Mouse (Mus musculus): ENCODE data around the gene Psmd9. TPM values are rescaled to one million over a fixed set of nuclear protein-coding genes. Genes with fewer than 3 reads are reported as not detected.
A peak's percentile ranks its signal among the peaks of the same experiment; 100 is the strongest.

Gene Psmd9
- polyA plus RNA-seq, 1 experiment from 2014 or later = 66.7 TPM

GRCm38 (mm10) chr5:123228524-123228922 is 59.3 kb downstream of the Psmd9 start:
- peak overlapping the region; percentile 87 for H3K4me3 ChIP-seq (ENCODE audit: low read depth, low read length)
- WGBS (ENCODE audit: insufficient replicate concordance) = 10% methylated on average over 15 of the region's 15 CpGs
- no peaks in the 10 kb centered on the region for H3K36me3 ChIP-seq (ENCODE audit: control insufficient read depth, insufficient read depth, low read length)
- H3K9me3 ChIP-seq (replicated peaks; ENCODE audit: control insufficient read depth, low read length) = no peaks in the 10 kb centered on the region
- H3K27me3 ChIP-seq (ENCODE audit: control insufficient read depth, insufficient read depth, low read length) = no peaks in the 10 kb centered on the region
- H3K27ac ChIP-seq (ENCODE audit: low read depth, low read length) = no peak overlapping the region
- peaks cover 8% of the 10 kb centered on the region; the same call in 1 of the 2 replicates for H3K4me1 ChIP-seq (ENCODE audit: control insufficient read depth, insufficient read depth, low read length)
- H3K9ac ChIP-seq (ENCODE audit: low read depth, low read length) = peak overlapping the region; percentile 89
- ATAC-seq (replicated peaks; ENCODE audit: insufficient number of reproducible peaks, low FRiP score, low TSS enrichment) = no peak
- peak overlapping the region; percentile 76 for H3K4me2 ChIP-seq

- Histone ChIP-seq H3K36me3 (ENCODE audit: control insufficient read depth, insufficient read depth, low read length) (no peaks in the 10 kb centered on the region), H3K4me2 (peak overlapping the region; percentile 76), H3K4me1 (ENCODE audit: control insufficient read depth, insufficient read depth, low read length) (peaks cover 8% of the 10 kb centered on the region; the same call in 1 of the 2 replicates), H3K27ac (ENCODE audit: low read depth, low read length) (no peak overlapping the region), H3K9me3 (replicated peaks; ENCODE audit: control insufficient read depth, low read length) (no peaks in the 10 kb centered on the region), H3K4me3 (ENCODE audit: low read depth, low read length) (no peak overlapping the region), H3K27me3 (ENCODE audit: control insufficient read depth, insufficient read depth, low read length) (no peaks in the 10 kb centered on the region), H3K9ac (ENCODE audit: low read depth, low read length) (no peak overlapping the region)
- 90% methylated on average over 6 of the region's 6 CpGs for WGBS (ENCODE audit: insufficient replicate concordance)
- no peak for ATAC-seq (replicated peaks; ENCODE audit: insufficient number of reproducible peaks, low FRiP score, low TSS enrichment)
Measured at GRCm38 (mm10) chr5:123229296-123229695, 60.1 kb downstream of the Psmd9 start.

- no peak for ATAC-seq (replicated peaks; ENCODE audit: insufficient number of reproducible peaks, low FRiP score, low TSS enrichment)
- Histone ChIP-seq H3K4me1 (ENCODE audit: control insufficient read depth, insufficient read depth, low read length) (peaks cover 13% of the 10 kb centered on the region), H3K9me3 (replicated peaks; ENCODE audit: control insufficient read depth, low read length) (no peaks in the 10 kb centered on the region), H3K36me3 (ENCODE audit: control insufficient read depth, insufficient read depth, low read length) (no peaks in the 10 kb centered on the region), H3K9ac (ENCODE audit: low read depth, low read length) (no peak overlapping the region), H3K4me2 (no peak overlapping the region), H3K27me3 (ENCODE audit: control insufficient read depth, insufficient read depth, low read length) (no peaks in the 10 kb centered on the region), H3K4me3 (ENCODE audit: low read depth, low read length) (no peak overlapping the region), H3K27ac (ENCODE audit: low read depth, low read length) (no peak overlapping the region)
- 84% methylated on average over 2 of the region's 2 CpGs for WGBS (ENCODE audit: insufficient replicate concordance)
Measured at GRCm38 (mm10) chr5:123232180-123232579, 63.0 kb downstream of the Psmd9 start.

GRCm38 (mm10) chr5:123235731-123236130 is 66.5 kb downstream of the Psmd9 start:
- 56% methylated on average over 2 of the region's 2 CpGs for WGBS (ENCODE audit: insufficient replicate concordance)
- Histone ChIP-seq H3K9ac (ENCODE audit: low read depth, low read length) (no peak overlapping the region), H3K27ac (ENCODE audit: low read depth, low read length) (no peak overlapping the region), H3K4me1 (ENCODE audit: control insufficient read depth, insufficient read depth, low read length) (peaks cover 5% of the 10 kb centered on the region), H3K36me3 (ENCODE audit: control insufficient read depth, insufficient read depth, low read length) (peaks cover 8% of the 10 kb centered on the region), H3K4me3 (ENCODE audit: low read depth, low read length) (no peak overlapping the region), H3K4me2 (no peak overlapping the region), H3K27me3 (ENCODE audit: control insufficient read depth, insufficient read depth, low read length) (no peaks in the 10 kb centered on the region), H3K9me3 (replicated peaks; ENCODE audit: control insufficient read depth, low read length) (no peaks in the 10 kb centered on the region)
- ATAC-seq (replicated peaks; ENCODE audit: insufficient number of reproducible peaks, low FRiP score, low TSS enrichment) = no peak

- Histone ChIP-seq H3K27me3 (ENCODE audit: control insufficient read depth, insufficient read depth, low read length) (no peaks in the 10 kb centered on the region), H3K9me3 (replicated peaks; ENCODE audit: control insufficient read depth, low read length) (no peaks in the 10 kb centered on the region), H3K4me2 (no peak overlapping the region), H3K27ac (ENCODE audit: low read depth, low read length) (no peak overlapping the region), H3K4me3 (ENCODE audit: low read depth, low read length) (no peak overlapping the region), H3K4me1 (ENCODE audit: control insufficient read depth, insufficient read depth, low read length) (peaks cover 5% of the 10 kb centered on the region), H3K36me3 (ENCODE audit: control insufficient read depth, insufficient read depth, low read length) (peaks cover 11% of the 10 kb centered on the region), H3K9ac (ENCODE audit: low read depth, low read length) (no peak overlapping the region)
- 93% methylated on average over 9 of the region's 9 CpGs for WGBS (ENCODE audit: insufficient replicate concordance)
- ATAC-seq (replicated peaks; ENCODE audit: insufficient number of reproducible peaks, low FRiP score, low TSS enrichment) = no peak
Measured at GRCm38 (mm10) chr5:123236426-123236825, 67.2 kb downstream of the Psmd9 start.

GRCm38 (mm10) chr5:123239501-123239900 is 70.3 kb downstream of the Psmd9 start:
- no peak for ATAC-seq (replicated peaks; ENCODE audit: insufficient number of reproducible peaks, low FRiP score, low TSS enrichment)
- Histone ChIP-seq H3K4me1 (ENCODE audit: control insufficient read depth, insufficient read depth, low read length) (peaks cover 5% of the 10 kb centered on the region), H3K4me2 (no peak overlapping the region), H3K36me3 (ENCODE audit: control insufficient read depth, insufficient read depth, low read length) (peaks cover 17% of the 10 kb centered on the region), H3K9ac (ENCODE audit: low read depth, low read length) (no peak overlapping the region), H3K9me3 (replicated peaks; ENCODE audit: control insufficient read depth, low read length) (no peaks in the 10 kb centered on the region), H3K27me3 (ENCODE audit: control insufficient read depth, insufficient read depth, low read length) (no peaks in the 10 kb centered on the region), H3K27ac (ENCODE audit: low read depth, low read length) (no peak overlapping the region), H3K4me3 (ENCODE audit: low read depth, low read length) (no peak overlapping the region)
- 90% methylated on average over 11 of the region's 11 CpGs for WGBS (ENCODE audit: insufficient replicate concordance)

- no peak overlapping the region for H3K4me2 ChIP-seq
- peaks cover 11% of the 10 kb centered on the region for H3K36me3 ChIP-seq (ENCODE audit: control insufficient read depth, insufficient read depth, low read length)
- no peaks in the 10 kb centered on the region for H3K9me3 ChIP-seq (replicated peaks; ENCODE audit: control insufficient read depth, low read length)
- H3K9ac ChIP-seq (ENCODE audit: low read depth, low read length) = no peak overlapping the region
- H3K4me3 ChIP-seq (ENCODE audit: low read depth, low read length) = no peak overlapping the region
- no peaks in the 10 kb centered on the region for H3K4me1 ChIP-seq (ENCODE audit: control insufficient read depth, insufficient read depth, low read length)
- 25% methylated on average over 4 of the region's 4 CpGs for WGBS (ENCODE audit: insufficient replicate concordance)
- no peak overlapping the region for H3K27ac ChIP-seq (ENCODE audit: low read depth, low read length)
- ATAC-seq (replicated peaks; ENCODE audit: insufficient number of reproducible peaks, low FRiP score, low TSS enrichment) = no peak
- H3K27me3 ChIP-seq (ENCODE audit: control insufficient read depth, insufficient read depth, low read length) = no peaks in the 10 kb centered on the region
Measured at GRCm38 (mm10) chr5:123245518-123245917, 76.3 kb downstream of the Psmd9 start.

GRCm38 (mm10) chr5:123251390-123251789 is 82.2 kb downstream of the Psmd9 start:
- no peak overlapping the region for H3K27ac ChIP-seq (ENCODE audit: low read depth, low read length)
- no peak overlapping the region for H3K4me3 ChIP-seq (ENCODE audit: low read depth, low read length)
- no peaks in the 10 kb centered on the region for H3K27me3 ChIP-seq (ENCODE audit: control insufficient read depth, insufficient read depth, low read length)
- 67% methylated on average over 8 of the region's 8 CpGs for WGBS (ENCODE audit: insufficient replicate concordance)
- no peak for ATAC-seq (replicated peaks; ENCODE audit: insufficient number of reproducible peaks, low FRiP score, low TSS enrichment)
- no peaks in the 10 kb centered on the region for H3K9me3 ChIP-seq (replicated peaks; ENCODE audit: control insufficient read depth, low read length)
- no peaks in the 10 kb centered on the region for H3K4me1 ChIP-seq (ENCODE audit: control insufficient read depth, insufficient read depth, low read length)
- H3K4me2 ChIP-seq = peak overlapping the region; percentile 59; the same call in 1 of the 2 replicates
- H3K9ac ChIP-seq (ENCODE audit: low read depth, low read length) = no peak overlapping the region
- no peaks in the 10 kb centered on the region for H3K36me3 ChIP-seq (ENCODE audit: control insufficient read depth, insufficient read depth, low read length)

- 4% methylated on average over 18 of the region's 18 CpGs for WGBS (ENCODE audit: insufficient replicate concordance)
- no peak for ATAC-seq (replicated peaks; ENCODE audit: insufficient number of reproducible peaks, low FRiP score, low TSS enrichment)
- peak within 1 kb of the TSS; percentile 59 for H3K4me2 ChIP-seq
- no peak within 1 kb of the TSS for H3K9ac ChIP-seq (ENCODE audit: low read depth, low read length)
- H3K27ac ChIP-seq (ENCODE audit: low read depth, low read length) = no peak within 1 kb of the TSS
- H3K4me1 ChIP-seq (ENCODE audit: control insufficient read depth, insufficient read depth, low read length) = no peaks in the 10 kb centered on the region
- H3K36me3 ChIP-seq (ENCODE audit: control insufficient read depth, insufficient read depth, low read length) = no peaks in the 10 kb centered on the region
- no peaks in the 10 kb centered on the region for H3K9me3 ChIP-seq (replicated peaks; ENCODE audit: control insufficient read depth, low read length)
- no peak within 1 kb of the TSS for H3K4me3 ChIP-seq (ENCODE audit: low read depth, low read length)
- H3K27me3 ChIP-seq (ENCODE audit: control insufficient read depth, insufficient read depth, low read length) = no peaks in the 10 kb centered on the region
Measured at GRCm38 (mm10) chr5:123251834-123252233, 82.6 kb downstream of the Psmd9 start, which contains the start of gene Wdr66. Wdr66 (plus strand) TSS chr5:123252102.

Measured in heart, embryonic 11.5 days (tissue).